Comparison of ENCODE assay signal across 11 mouse cellular contexts in genomic region chr4:43730750-43731297, GRCm38 (mm10). TPM values are rescaled to one million over a fixed set of nuclear protein-coding genes. Genes with fewer than 3 reads are reported as not detected.
DNase-seq lines count a peak whose midpoint lies in the region; ATAC-seq and TF ChIP-seq lines count a peak whose summit lies in the region.
"Had no signal": no experiment of that assay in that cellular context is flagged by ENCODE, and none has a peak within 500 bp of the region (broad histone marks: within the 10 kb centered on the region; RNA-seq: fewer than 3 reads in every experiment).

No protein-coding gene starts in this region.

- DNase-seq in left cerebral cortex, adult 2 months (ENCODE audit: extremely low spot score in 1 of 2, low spot score in 2 of 2), result no peak
- no peak for DNase-seq in left cerebral cortex, adult 11 months (ENCODE audit: low spot score)
- DNase-seq in heart, postnatal 0 days (ENCODE audit: low spot score), result no peak
- DNase-seq in lung, postnatal 4 days, result peak; percentile 44 to 63
- DNase-seq in urinary bladder, adult 2 months (ENCODE audit: low spot score), result no peak
- DNase-seq in urinary bladder, postnatal 14 days (ENCODE audit: low spot score), result no peak

- peaks cover 33% of the 10 kb centered on the region for H3K4me1 ChIP-seq in brown adipose tissue, adult 24 weeks (ENCODE audit: control insufficient read depth, insufficient read depth, insufficient read length, low read length)
- H3K4me1 ChIP-seq in heart, postnatal 0 days (ENCODE audit: control insufficient read depth, insufficient read depth), result peaks cover 64% of the 10 kb centered on the region

- 0 out of 2 replicates have a peak overlapping the region, but pooled peaks have one; percentile 15 for H3K4me2 ChIP-seq in heart, postnatal 0 days (ENCODE audit: low read depth, low read length)

- no peaks in the 10 kb centered on the region for H3K36me3 ChIP-seq in heart, postnatal 0 days (replicated peaks; ENCODE audit: control insufficient read depth, insufficient read depth, low read length)
- H3K36me3 ChIP-seq: forebrain, embryonic 10.5 days had no signal

- intact Hi-C loops in left cerebral cortex, adult 2 months (cut with DNase I), result no loop called here

- TF ChIP-seq CTCF in left cerebral cortex, adult 2 months (IDR thresholded peaks at IDR 0.05), result no peak; the same call in 1 of the 2 replicates
- no peak for TF ChIP-seq CTCF in heart, postnatal 0 days (IDR thresholded peaks at IDR 0.05; ENCODE audit: low read depth)

- no peak for TF ChIP-seq EP300 in heart, postnatal 0 days (IDR thresholded peaks at IDR 0.05; ENCODE audit: low read depth)

- ATAC-seq in heart, postnatal 0 days (ENCODE audit: insufficient read depth, low read depth), result no peak

- no peak overlapping the region for H3K4me3 ChIP-seq in left cerebral cortex, adult 2 months
- H3K4me3 ChIP-seq in brown adipose tissue, adult 24 weeks (ENCODE audit: insufficient read depth, low read depth, low read length), result peak overlapping the region; percentile 63
- no peak overlapping the region for H3K4me3 ChIP-seq in heart, postnatal 0 days (ENCODE audit: low read depth, low read length)
- H3K4me3 ChIP-seq: forebrain, embryonic 10.5 days had no signal

- H3K27me3 ChIP-seq in heart, postnatal 0 days (ENCODE audit: control insufficient read depth, insufficient read depth, low read length), result no peaks in the 10 kb centered on the region

- H3K9me3 ChIP-seq in heart, postnatal 0 days (replicated peaks; ENCODE audit: control insufficient read depth, low read length), result no peaks in the 10 kb centered on the region
- H3K9me3 ChIP-seq: forebrain, embryonic 10.5 days had no signal

- H3K27ac ChIP-seq in left cerebral cortex, adult 2 months, result peak overlapping the region; percentile 21
- peak overlapping the region; percentile 100 for H3K27ac ChIP-seq in brown adipose tissue, adult 24 weeks (replicated peaks; ENCODE audit: low read depth, low read length)
- H3K27ac ChIP-seq in heart, postnatal 0 days (ENCODE audit: low read depth), result peak overlapping the region; percentile 97
- H3K27ac ChIP-seq: forebrain, embryonic 10.5 days had no signal

- WGBS in heart, postnatal 0 days, result 57% methylated on average over 21 of the region's 21 CpGs

- H3K9ac ChIP-seq in heart, postnatal 0 days (replicated peaks; ENCODE audit: low read depth, low read length), result peak overlapping the region; percentile 28; the same call in 1 of the 2 replicates

RNA-seq across cellular contexts. Expression of gene Spaar, which starts 1.0 kb away (rescaled TPM):
- under 1 TPM; 0.63 to 1.00 TPM for total RNA-seq in left cerebral cortex, adult 2 months (2021)
- polyA plus RNA-seq in brown adipose tissue, adult 24 weeks (2012; ENCODE audit: insufficient read depth, insufficient read length, missing spikeins), result 1.9 and 2.8 TPM in 2 replicates
- total RNA-seq in heart, postnatal 0 days (2014; rRNA removed; ENCODE audit: low replicate concordance), result 1.6 and 6.3 TPM in 2 replicates
- polyA plus RNA-seq in heart, postnatal 0 days (2015; fragmentation: Nextera tagmentation; extraction: Ambion mirVana), result 1.1 and 1.3 TPM in 2 replicates
- 1.2 and 1.6 TPM in 2 replicates for polyA plus RNA-seq in urinary bladder, adult 2 months (2012; rRNA removed)
- total RNA-seq: megakaryocyte, adult 5-6 weeks; monocyte, adult 5-6 weeks had no signal
- polyA plus RNA-seq: forebrain, embryonic 10.5 days had no signal

RNA-seq across cellular contexts. Expression of gene Hrct1, which starts 3.8 kb away (rescaled TPM):
- 1 to 10 TPM in 1 of 2 experiments, under 1 TPM in 1; 0.87 to 1.1 TPM for total RNA-seq in left cerebral cortex, adult 2 months (2021)
- polyA plus RNA-seq in brown adipose tissue, adult 24 weeks (2012; ENCODE audit: insufficient read depth, insufficient read length, missing spikeins), result 4.7 and 5.0 TPM in 2 replicates
- 8.2 and 9.5 TPM in 2 replicates for total RNA-seq in heart, postnatal 0 days (2014; rRNA removed; ENCODE audit: low replicate concordance)
- polyA plus RNA-seq in heart, postnatal 0 days (2015; fragmentation: Nextera tagmentation; extraction: Ambion mirVana), result 4.5 and 4.9 TPM in 2 replicates
- polyA plus RNA-seq in urinary bladder, adult 2 months (2012; rRNA removed), result 5.2 and 7.8 TPM in 2 replicates
- total RNA-seq: megakaryocyte, adult 5-6 weeks; monocyte, adult 5-6 weeks had no signal

RNA-seq across cellular contexts. Expression of gene Olfr71, which starts 20.8 kb away (rescaled TPM):
- total RNA-seq in left cerebral cortex, adult 2 months (2021), result not detected
- polyA plus RNA-seq in brown adipose tissue, adult 24 weeks (2012; ENCODE audit: insufficient read depth, insufficient read length, missing spikeins), result not detected in 2 replicates
- not detected in 2 replicates for total RNA-seq in heart, postnatal 0 days (2014; rRNA removed; ENCODE audit: low replicate concordance)
- polyA plus RNA-seq in heart, postnatal 0 days (2015; fragmentation: Nextera tagmentation; extraction: Ambion mirVana), result not detected in 2 replicates
- polyA plus RNA-seq in urinary bladder, adult 2 months (2012; rRNA removed), result not detected in 2 replicates
- total RNA-seq: left cerebral cortex, postnatal 14 days; megakaryocyte, adult 5-6 weeks; monocyte, adult 5-6 weeks had no signal
- polyA plus RNA-seq: forebrain, embryonic 10.5 days had no signal

RNA-seq across cellular contexts. Expression of gene Olfr70, which starts 30.2 kb away (rescaled TPM):
- not detected for total RNA-seq in left cerebral cortex, adult 2 months (2021)
- polyA plus RNA-seq in brown adipose tissue, adult 24 weeks (2012; ENCODE audit: insufficient read depth, insufficient read length, missing spikeins), result not detected in 2 replicates
- total RNA-seq in heart, postnatal 0 days (2014; rRNA removed; ENCODE audit: low replicate concordance), result 0.15 TPM in 1 of 2 replicates, not detected in the other
- not detected in 2 replicates for polyA plus RNA-seq in heart, postnatal 0 days (2015; fragmentation: Nextera tagmentation; extraction: Ambion mirVana)
- not detected in 2 replicates for polyA plus RNA-seq in urinary bladder, adult 2 months (2012; rRNA removed)
- total RNA-seq: left cerebral cortex, postnatal 14 days; megakaryocyte, adult 5-6 weeks; monocyte, adult 5-6 weeks had no signal
- polyA plus RNA-seq: forebrain, embryonic 10.5 days had no signal

RNA-seq across cellular contexts. Expression of gene Olfr159, which starts 40.0 kb away (rescaled TPM):
- total RNA-seq in left cerebral cortex, adult 2 months (2021), result not detected
- polyA plus RNA-seq in brown adipose tissue, adult 24 weeks (2012; ENCODE audit: insufficient read depth, insufficient read length, missing spikeins), result not detected in 2 replicates
- total RNA-seq in heart, postnatal 0 days (2014; rRNA removed; ENCODE audit: low replicate concordance), result not detected in 2 replicates
- polyA plus RNA-seq in heart, postnatal 0 days (2015; fragmentation: Nextera tagmentation; extraction: Ambion mirVana), result not detected in 2 replicates
- not detected in 2 replicates for polyA plus RNA-seq in urinary bladder, adult 2 months (2012; rRNA removed)
- total RNA-seq: left cerebral cortex, postnatal 14 days; megakaryocyte, adult 5-6 weeks; monocyte, adult 5-6 weeks had no signal
- polyA plus RNA-seq: forebrain, embryonic 10.5 days had no signal

Comparison
In these comparisons a context has a peak if more than half of its experiments do, and no peak if none do; other contexts are left out.
1. DNase-seq: peak in lung, postnatal 4 days (2 of 2); none in left cerebral cortex, adult 2 months (0 of 2), left cerebral cortex, adult 11 months (single experiment), heart, postnatal 0 days (single experiment), urinary bladder, adult 2 months (single experiment) and urinary bladder, postnatal 14 days (single experiment).
2. H3K27ac ChIP-seq: peak in every context shown above with its lines; median percentile 100 in brown adipose tissue, adult 24 weeks; 97 in heart, postnatal 0 days; 21 in left cerebral cortex, adult 2 months.